Mouse (Mus musculus) stomach, embryonic 15.5 days (tissue): Measurements from ENCODE around the gene F11r. TPM values are rescaled to one million over a fixed set of nuclear protein-coding genes. Genes with fewer than 3 reads are reported as not detected.
"Not testable (repeated sequence)": the region's sequence is repeated elsewhere in the genome, so short reads cannot be mapped to it uniquely, and the experiment has no call there.

Experiments
- ATAC-seq: fragments of 200-750 bp; cut with Nextera tagmentation; 2 replicates; pipeline ENCODE4 v1.8.0; 2017; ENCODE audit warnings: low read depth, moderate number of reproducible peaks, moderate TSS enrichment; ENCODE audit not compliant: insufficient read depth, low FRiP score
- H3K27ac ChIP-seq: fragments of 300-500 bp; sonication (generic); 2 replicates; pipeline ENCODE4 v1.5.1; 2015; ENCODE audit warnings: mild to moderate bottlenecking, inconsistent platforms
- H3K27me3 ChIP-seq: fragments of 300-500 bp; sonication (generic); replicated peaks from 2 replicates; pipeline ENCODE4 v1.6.1; 2015; ENCODE audit warnings: inconsistent platforms
- H3K36me3 ChIP-seq: fragments of 300-500 bp; sonication (generic); 2 replicates; pipeline ENCODE4 v1.6.1; 2015; ENCODE audit warnings: inconsistent platforms
- H3K4me1 ChIP-seq: fragments of 300-500 bp; sonication (generic); 2 replicates; pipeline ENCODE4 v1.6.1; 2015; ENCODE audit warnings: inconsistent platforms
- H3K4me2 ChIP-seq: fragments of 300-500 bp; sonication (generic); 2 replicates; pipeline ENCODE4 v1.6.1; 2015; ENCODE audit warnings: mild to moderate bottlenecking, inconsistent platforms
- H3K4me3 ChIP-seq: fragments of 300-500 bp; sonication (generic); replicated peaks from 2 replicates; pipeline ENCODE4 v1.5.1; 2015; ENCODE audit warnings: inconsistent platforms
- H3K9ac ChIP-seq: fragments of 300-500 bp; sonication (generic); 2 replicates; pipeline ENCODE4 v1.6.1; 2015; ENCODE audit warnings: inconsistent platforms
- H3K9me3 ChIP-seq: fragments of 300-500 bp; sonication (generic); 2 replicates; pipeline ENCODE4 v1.6.1; 2016; ENCODE audit warnings: inconsistent platforms
- WGBS: fragments of 180-500 bp; shearing (Covaris S2); methylation state at CpG from one replicate; pipeline ENCODE4 v1.1.7; 2015; 5-methylcytosine and 5-hydroxymethylcytosine counted together
- polyA plus RNA-seq: library from polyadenylated mRNA; unstranded; fragments of >200 nt; fragmentation: Nextera tagmentation; extraction: Ambion mirVana; gene quantifications from 2 replicates; pipeline ENCODE4 v1.2.1, GENCODE M21; 2015

Gene F11r
- polyA plus RNA-seq, 1 experiment from 2014 or later = 108 TPM

GRCm38 (mm10) chr1:171459791-171460190 is 22.5 kb downstream of the F11r start:
- peaks cover 3% of the 10 kb centered on the region; the same call in 1 of the 2 replicates for H3K4me1 ChIP-seq
- no peak overlapping the region for H3K4me2 ChIP-seq
- no peak for ATAC-seq
- peaks cover 21% of the 10 kb centered on the region for H3K36me3 ChIP-seq
- H3K9ac ChIP-seq = no peak overlapping the region
- WGBS = 53% methylated on average over 5 of the region's 5 CpGs
- H3K27ac ChIP-seq = no peak overlapping the region
- no peak overlapping the region for H3K4me3 ChIP-seq
- H3K27me3 ChIP-seq = no peaks in the 10 kb centered on the region
- H3K9me3 ChIP-seq = no peaks in the 10 kb centered on the region

- no peaks in the 10 kb centered on the region for H3K27me3 ChIP-seq
- H3K36me3 ChIP-seq = peaks cover 21% of the 10 kb centered on the region
- H3K4me3 ChIP-seq = no peak overlapping the region
- H3K9me3 ChIP-seq = no peaks in the 10 kb centered on the region
- ATAC-seq = no peak
- WGBS = 88% methylated on average over 22 of the region's 22 CpGs
- H3K9ac ChIP-seq = no peak overlapping the region
- no peak overlapping the region for H3K4me2 ChIP-seq
- peaks cover 3% of the 10 kb centered on the region; the same call in 1 of the 2 replicates for H3K4me1 ChIP-seq
- H3K27ac ChIP-seq = no peak overlapping the region
Observed at GRCm38 (mm10) chr1:171460551-171461503, 23.5 kb downstream of the F11r start.

- ATAC-seq = no peak
- H3K36me3 ChIP-seq = peaks cover 21% of the 10 kb centered on the region
- 94% methylated on average over 3 of the region's 3 CpGs for WGBS
Observed at GRCm38 (mm10) chr1:171463133-171463532, 25.8 kb downstream of the F11r start.

GRCm38 (mm10) chr1:171465749-171466412 is 28.5 kb downstream of the F11r start:
- H3K9ac ChIP-seq = no peak overlapping the region
- no peak overlapping the region for H3K27ac ChIP-seq
- H3K4me3 ChIP-seq = no peak overlapping the region
- no peaks in the 10 kb centered on the region for H3K27me3 ChIP-seq
- peaks cover 21% of the 10 kb centered on the region for H3K36me3 ChIP-seq
- H3K4me2 ChIP-seq = no peak overlapping the region
- ATAC-seq = no peak
- WGBS = 88% methylated on average over 5 of the region's 5 CpGs
- H3K9me3 ChIP-seq = no peaks in the 10 kb centered on the region
- peaks cover 3% of the 10 kb centered on the region; the same call in 1 of the 2 replicates for H3K4me1 ChIP-seq

More at GRCm38 (mm10) chr1:171463133-171463532, 25.8 kb downstream of the F11r start:
- H3K9ac ChIP-seq = no peak overlapping the region
- H3K9me3 ChIP-seq = no peaks in the 10 kb centered on the region
- H3K27me3 ChIP-seq = no peaks in the 10 kb centered on the region
- peaks cover 3% of the 10 kb centered on the region; the same call in 1 of the 2 replicates for H3K4me1 ChIP-seq
- H3K27ac ChIP-seq = no peak overlapping the region
- H3K4me3 ChIP-seq = no peak overlapping the region
- H3K4me2 ChIP-seq = no peak overlapping the region

GRCm38 (mm10) chr1:171466565-171466964 is 29.2 kb downstream of the F11r start:
- H3K9me3 ChIP-seq = no peaks in the 10 kb centered on the region
- H3K36me3 ChIP-seq = peaks cover 17% of the 10 kb centered on the region
- no peak overlapping the region for H3K4me3 ChIP-seq
- H3K4me1 ChIP-seq = peaks cover 3% of the 10 kb centered on the region; the same call in 1 of the 2 replicates
- no peak overlapping the region for H3K27ac ChIP-seq
- H3K4me2 ChIP-seq = no peak overlapping the region
- no peak overlapping the region for H3K9ac ChIP-seq
- no peaks in the 10 kb centered on the region for H3K27me3 ChIP-seq
- no peak for ATAC-seq
- 82% methylated on average over 4 of the region's 4 CpGs for WGBS

- Histone ChIP-seq H3K9me3 (no peaks in the 10 kb centered on the region), H3K36me3 (no peaks in the 10 kb centered on the region), H3K9ac (no peak overlapping the region), H3K4me1 (no peaks in the 10 kb centered on the region), H3K4me3 (no peak overlapping the region), H3K27me3 (no peaks in the 10 kb centered on the region), H3K4me2 (no peak overlapping the region), H3K27ac (no peak overlapping the region)
- ATAC-seq = no peak
- 69% methylated on average over 3 of the region's 3 CpGs for WGBS
Observed at GRCm38 (mm10) chr1:171469678-171470077, 32.3 kb downstream of the F11r start.

- no peak overlapping the region for H3K27ac ChIP-seq
- 32% methylated on average over 7 of the region's 7 CpGs for WGBS
- H3K4me3 ChIP-seq = no peak overlapping the region
- H3K9me3 ChIP-seq = no peaks in the 10 kb centered on the region
- no peak overlapping the region for H3K4me2 ChIP-seq
- no peaks in the 10 kb centered on the region for H3K4me1 ChIP-seq
- H3K36me3 ChIP-seq = no peaks in the 10 kb centered on the region
- no peak overlapping the region for H3K9ac ChIP-seq
- H3K27me3 ChIP-seq = no peaks in the 10 kb centered on the region
- no peak for ATAC-seq
Observed at GRCm38 (mm10) chr1:171470371-171470871, 33.1 kb downstream of the F11r start.

- no peaks in the 10 kb centered on the region for H3K9me3 ChIP-seq
- no peak overlapping the region for H3K4me3 ChIP-seq
- no peaks in the 10 kb centered on the region for H3K4me1 ChIP-seq
- no peak overlapping the region for H3K9ac ChIP-seq
- ATAC-seq = peak; percentile 65; the same call in 1 of the 2 replicates
- no peaks in the 10 kb centered on the region for H3K27me3 ChIP-seq
- no peak overlapping the region for H3K4me2 ChIP-seq
- 63% methylated on average over 5 of the region's 5 CpGs for WGBS
- peak overlapping the region; percentile 52; the same call in 1 of the 2 replicates for H3K27ac ChIP-seq
- no peaks in the 10 kb centered on the region for H3K36me3 ChIP-seq
Observed at GRCm38 (mm10) chr1:171470896-171471295, 33.6 kb downstream of the F11r start.

GRCm38 (mm10) chr1:171471452-171471851 is 34.1 kb downstream of the F11r start:
- WGBS = 75% methylated on average over 1 of the region's 1 CpGs
- H3K4me1 ChIP-seq = no peaks in the 10 kb centered on the region
- no peaks in the 10 kb centered on the region for H3K36me3 ChIP-seq
- no peak overlapping the region for H3K27ac ChIP-seq
- H3K4me3 ChIP-seq = no peak overlapping the region
- H3K27me3 ChIP-seq = no peaks in the 10 kb centered on the region
- H3K9me3 ChIP-seq = no peaks in the 10 kb centered on the region
- no peak overlapping the region for H3K9ac ChIP-seq
- ATAC-seq = no peak
- no peak overlapping the region for H3K4me2 ChIP-seq

- not testable (repeated sequence) for H3K4me2 ChIP-seq, H3K36me3 ChIP-seq, H3K4me1 ChIP-seq, H3K27ac ChIP-seq, H3K9ac ChIP-seq, H3K9me3 ChIP-seq, H3K27me3 ChIP-seq, ATAC-seq, H3K4me3 ChIP-seq
- WGBS = 88% methylated on average over 8 of the region's 8 CpGs
Observed at GRCm38 (mm10) chr1:171471941-171472340, 34.6 kb downstream of the F11r start.

GRCm38 (mm10) chr1:171473506-171473905 is 36.2 kb downstream of the F11r start:
- Histone ChIP-seq H3K9ac (no peak overlapping the region), H3K27ac (0 out of 2 replicates have a peak overlapping the region, but pooled peaks have one; percentile 1), H3K4me3 (no peak overlapping the region), H3K27me3 (no peaks in the 10 kb centered on the region), H3K4me1 (no peaks in the 10 kb centered on the region), H3K4me2 (no peak overlapping the region), H3K36me3 (no peaks in the 10 kb centered on the region), H3K9me3 (no peaks in the 10 kb centered on the region)
- WGBS = 64% methylated on average over 4 of the region's 4 CpGs
- ATAC-seq = no peak
